Mouse (Mus musculus) midbrain, embryonic 13.5 days (tissue): ENCODE results near the gene Snx18. TPM values are rescaled to one million over a fixed set of nuclear protein-coding genes. Genes with fewer than 3 reads are reported as not detected.

ENCODE experiments used
- ATAC-seq: fragments of 200-750 bp; cut with Nextera tagmentation; 2 replicates; pipeline ENCODE4 v1.8.0; 2017; ENCODE audit warnings: mild to moderate bottlenecking, moderate TSS enrichment, moderate library complexity
- H3K27ac ChIP-seq: fragments of 300-500 bp; sonication (generic); 2 replicates; pipeline ENCODE4 v1.5.1; 2015; ENCODE audit warnings: inconsistent platforms, mild to moderate bottlenecking, moderate library complexity
- H3K27me3 ChIP-seq: fragments of 300-500 bp; sonication (generic); 2 replicates; pipeline ENCODE4 v1.6.1; 2015; ENCODE audit warnings: mild to moderate bottlenecking, inconsistent platforms
- H3K36me3 ChIP-seq: fragments of 300-500 bp; sonication (generic); 2 replicates; pipeline ENCODE4 v1.6.1; 2015; ENCODE audit warnings: mild to moderate bottlenecking, inconsistent platforms
- H3K4me1 ChIP-seq: fragments of 300-500 bp; sonication (generic); replicated peaks from 2 replicates; pipeline ENCODE4 v1.6.1; 2015; ENCODE audit warnings: inconsistent platforms
- H3K4me2 ChIP-seq: fragments of 300-500 bp; sonication (generic); replicated peaks from 2 replicates; pipeline ENCODE4 v1.6.1; 2015; ENCODE audit warnings: moderate library complexity, mild to moderate bottlenecking, inconsistent platforms
- H3K4me3 ChIP-seq: fragments of 300-500 bp; sonication (generic); replicated peaks from 2 replicates; pipeline ENCODE4 v1.5.1; 2015; ENCODE audit warnings: mild to moderate bottlenecking, inconsistent platforms
- H3K9ac ChIP-seq: fragments of 300-500 bp; sonication (generic); replicated peaks from 2 replicates; pipeline ENCODE4 v1.6.1; 2015; ENCODE audit warnings: mild to moderate bottlenecking, inconsistent platforms
- H3K9me3 ChIP-seq: fragments of 300-500 bp; sonication (generic); 2 replicates; pipeline ENCODE4 v1.6.1; 2016; ENCODE audit warnings: mild to moderate bottlenecking, inconsistent platforms
- WGBS: fragments of 180-500 bp; shearing (Covaris S2); methylation state at CpG from one replicate; pipeline ENCODE4 v1.1.7; 2015; 5-methylcytosine and 5-hydroxymethylcytosine counted together
- polyA plus RNA-seq: library from polyadenylated mRNA; unstranded; fragments of >200 nt; fragmentation: Nextera tagmentation; extraction: Ambion mirVana; gene quantifications from 2 replicates; pipeline ENCODE4 v1.2.1, GENCODE M21; 2015

The Snx18 gene
- polyA plus RNA-seq, 1 experiment from 2014 or later, result 8.6 TPM

DNA sequence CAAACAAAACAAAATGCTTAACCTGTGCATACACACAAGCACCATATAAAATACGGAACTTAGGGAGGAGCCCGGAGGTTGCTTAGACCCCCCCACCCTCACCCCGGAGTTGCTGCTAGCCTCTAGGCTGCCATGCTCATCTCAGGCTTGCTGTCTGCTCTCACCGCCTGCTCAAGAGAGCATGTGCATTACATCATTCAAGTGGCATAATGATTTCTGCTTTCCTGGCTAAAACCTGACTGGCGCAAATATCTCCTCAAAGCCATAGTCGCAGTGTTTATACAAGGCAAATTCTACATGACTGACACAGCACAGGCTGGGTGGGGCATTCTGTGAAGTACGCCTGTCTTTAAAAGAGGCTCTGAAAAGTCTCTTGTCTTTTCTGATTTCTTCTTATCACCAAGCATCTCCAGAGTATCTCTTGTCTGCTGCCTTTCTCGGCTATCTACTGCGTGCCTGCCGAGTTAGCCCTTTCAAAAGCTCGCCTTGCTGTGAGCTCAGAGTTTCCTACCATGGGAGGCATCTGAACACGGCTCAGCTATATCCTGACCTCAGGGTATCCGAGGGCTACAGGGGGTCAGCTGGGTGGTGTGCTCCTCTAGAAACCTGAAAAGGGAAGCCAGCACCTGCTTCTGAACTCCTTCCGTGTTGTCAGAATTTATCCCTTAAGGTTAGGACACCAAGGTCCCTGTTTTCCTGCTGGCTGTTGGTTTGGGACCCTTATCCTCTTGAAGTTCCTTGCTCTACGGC is 16.5 kb upstream of the Snx18 start:
- Histone ChIP-seq H3K4me2 (no peak overlapping the region), H3K27me3 (no peaks in the 10 kb centered on the region), H3K27ac (no peak overlapping the region), H3K36me3 (no peaks in the 10 kb centered on the region), H3K9me3 (no peaks in the 10 kb centered on the region), H3K9ac (no peak overlapping the region), H3K4me1 (no peaks in the 10 kb centered on the region), H3K4me3 (no peak overlapping the region)
- ATAC-seq, result 0 out of 2 replicates have a peak, but pooled peaks have one; percentile 31
- 89% methylated on average over 15 of the region's 15 CpGs for WGBS

DNA sequence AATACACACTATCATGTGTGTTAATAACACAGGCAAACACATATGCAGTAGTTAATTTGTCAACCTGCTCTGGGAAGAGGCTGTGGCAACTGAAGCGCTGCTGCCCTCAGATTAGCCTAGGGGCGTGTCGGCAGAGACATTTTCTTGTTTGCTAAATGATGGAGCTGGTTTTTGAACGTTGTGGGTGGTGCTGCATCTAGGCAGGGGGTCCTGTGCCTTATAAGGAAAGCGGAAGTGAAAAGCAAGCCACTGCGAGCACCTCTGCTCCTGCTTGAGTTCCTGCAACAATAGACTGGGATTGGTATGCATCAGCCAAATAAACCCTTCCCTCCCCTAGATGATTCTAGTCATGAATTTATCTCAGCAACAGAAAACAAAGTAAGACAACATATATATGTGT is 14.1 kb upstream of the Snx18 start:
- ATAC-seq, result no peak
- H3K4me2 ChIP-seq, result no peak overlapping the region
- H3K4me1 ChIP-seq, result no peaks in the 10 kb centered on the region
- no peaks in the 10 kb centered on the region for H3K27me3 ChIP-seq
- no peak overlapping the region for H3K27ac ChIP-seq
- no peak overlapping the region for H3K9ac ChIP-seq
- no peaks in the 10 kb centered on the region for H3K9me3 ChIP-seq
- H3K36me3 ChIP-seq, result no peaks in the 10 kb centered on the region
- no peak overlapping the region for H3K4me3 ChIP-seq
- 59% methylated on average over 6 of the region's 6 CpGs for WGBS

GRCm38 (mm10) chr13:113627601-113628000 is 9.2 kb upstream of the Snx18 start:
- WGBS, result 85% methylated on average over 8 of the region's 8 CpGs
- Histone ChIP-seq H3K4me1 (no peaks in the 10 kb centered on the region), H3K4me2 (no peak overlapping the region), H3K36me3 (no peaks in the 10 kb centered on the region), H3K9me3 (no peaks in the 10 kb centered on the region), H3K9ac (no peak overlapping the region), H3K4me3 (no peak overlapping the region), H3K27me3 (no peaks in the 10 kb centered on the region), H3K27ac (no peak overlapping the region)
- no peak for ATAC-seq

- Histone ChIP-seq H3K27me3 (no peaks in the 10 kb centered on the region), H3K4me1 (no peaks in the 10 kb centered on the region), H3K4me2 (no peak overlapping the region), H3K9ac (no peak overlapping the region), H3K36me3 (no peaks in the 10 kb centered on the region), H3K9me3 (no peaks in the 10 kb centered on the region), H3K4me3 (no peak overlapping the region), H3K27ac (no peak overlapping the region)
- ATAC-seq, result no peak
- 92% methylated on average over 8 of the region's 8 CpGs for WGBS
Observed at GRCm38 (mm10) chr13:113622865-113623255, 4.5 kb upstream of the Snx18 start.

- Histone ChIP-seq H3K36me3 (no peaks in the 10 kb centered on the region), H3K9me3 (no peaks in the 10 kb centered on the region), H3K4me2 (no peak overlapping the region), H3K4me3 (no peak overlapping the region), H3K9ac (no peak overlapping the region), H3K27ac (no peak overlapping the region), H3K27me3 (no peaks in the 10 kb centered on the region), H3K4me1 (peaks cover 5% of the 10 kb centered on the region)
- ATAC-seq, result no peak
- WGBS, result 71% methylated on average over 11 of the region's 11 CpGs
Observed at GRCm38 (mm10) chr13:113622122-113622864, 3.9 kb upstream of the Snx18 start.

DNA sequence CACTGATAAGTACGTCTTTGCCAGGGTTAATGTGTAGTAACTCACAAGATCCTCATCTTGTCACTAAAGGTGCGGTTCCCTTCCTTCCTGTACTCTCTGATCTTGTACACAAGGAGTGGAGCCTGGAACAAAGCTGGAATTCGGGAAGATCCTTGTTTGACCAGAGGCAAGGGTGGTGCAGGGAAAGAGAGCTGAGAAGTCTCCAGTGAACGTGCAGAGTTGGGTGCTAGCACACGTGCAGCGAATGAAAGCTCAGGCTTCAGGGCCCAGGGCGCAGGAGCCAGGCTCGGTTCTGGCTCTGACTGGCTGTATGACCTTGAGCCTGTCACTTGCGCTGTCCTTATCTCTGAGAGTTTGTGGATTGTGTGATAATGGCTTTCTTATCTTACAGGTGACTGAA is 639 bp upstream of the Snx18 start:
- H3K4me1 ChIP-seq, result peaks cover 37% of the 10 kb centered on the region
- no peaks in the 10 kb centered on the region for H3K36me3 ChIP-seq
- H3K4me3 ChIP-seq, result no peak overlapping the region
- H3K9me3 ChIP-seq, result no peaks in the 10 kb centered on the region
- H3K9ac ChIP-seq, result no peak overlapping the region
- no peak for ATAC-seq
- 74% methylated on average over 9 of the region's 9 CpGs for WGBS
- H3K4me2 ChIP-seq, result no peak overlapping the region
- no peaks in the 10 kb centered on the region for H3K27me3 ChIP-seq
- H3K27ac ChIP-seq, result no peak overlapping the region

DNA sequence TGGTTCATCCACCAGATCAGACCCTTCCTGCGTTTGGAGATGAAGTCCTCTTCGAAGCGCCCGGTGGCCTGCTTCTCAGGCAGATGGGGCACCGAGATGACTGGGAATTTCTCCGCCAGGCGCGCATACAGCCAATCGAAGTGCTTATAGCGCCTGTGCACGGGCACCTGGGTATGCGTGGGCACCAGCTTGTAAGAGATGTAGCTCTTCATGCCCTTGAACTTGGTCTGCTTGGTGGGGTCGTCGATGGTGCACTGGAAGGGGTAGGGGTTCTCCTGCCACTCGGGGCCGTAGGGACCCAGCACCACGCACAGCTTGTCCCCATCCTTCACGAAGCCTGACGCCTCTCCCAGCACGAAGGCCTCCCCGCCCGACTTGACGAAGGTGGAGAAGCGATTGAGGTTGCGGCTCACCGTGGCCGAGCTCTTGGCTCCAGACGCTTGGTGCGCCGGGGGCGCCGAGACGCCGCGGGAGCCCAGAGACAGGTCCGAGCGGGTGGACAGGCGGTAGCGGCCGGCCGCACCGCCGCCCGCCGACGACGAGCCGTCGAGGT is 950 bp downstream of the Snx18 start:
- no peaks in the 10 kb centered on the region for H3K27me3 ChIP-seq
- peaks cover 53% of the 10 kb centered on the region for H3K4me1 ChIP-seq
- WGBS, result 14% methylated on average over 49 of the region's 49 CpGs
- ATAC-seq, result peak; percentile 17
- peak overlapping the region; percentile 89 for H3K4me2 ChIP-seq
- peak overlapping the region; percentile 90 for H3K9ac ChIP-seq
- H3K9me3 ChIP-seq, result no peaks in the 10 kb centered on the region
- H3K36me3 ChIP-seq, result no peaks in the 10 kb centered on the region
- peak overlapping the region; percentile 93 for H3K27ac ChIP-seq
- H3K4me3 ChIP-seq, result peak overlapping the region; percentile 86

GRCm38 (mm10) chr13:113616751-113617337 is 1.5 kb downstream of the Snx18 start:
- WGBS, result 70% methylated on average over 24 of the region's 24 CpGs
- Histone ChIP-seq H3K36me3 (no peaks in the 10 kb centered on the region), H3K4me2 (peak overlapping the region; percentile 89), H3K27me3 (no peaks in the 10 kb centered on the region), H3K4me3 (peak overlapping the region; percentile 86), H3K4me1 (peaks cover 58% of the 10 kb centered on the region), H3K9ac (peak overlapping the region; percentile 90), H3K9me3 (no peaks in the 10 kb centered on the region), H3K27ac (no peak overlapping the region)
- no peak; the same call in 1 of the 2 replicates for ATAC-seq

DNA sequence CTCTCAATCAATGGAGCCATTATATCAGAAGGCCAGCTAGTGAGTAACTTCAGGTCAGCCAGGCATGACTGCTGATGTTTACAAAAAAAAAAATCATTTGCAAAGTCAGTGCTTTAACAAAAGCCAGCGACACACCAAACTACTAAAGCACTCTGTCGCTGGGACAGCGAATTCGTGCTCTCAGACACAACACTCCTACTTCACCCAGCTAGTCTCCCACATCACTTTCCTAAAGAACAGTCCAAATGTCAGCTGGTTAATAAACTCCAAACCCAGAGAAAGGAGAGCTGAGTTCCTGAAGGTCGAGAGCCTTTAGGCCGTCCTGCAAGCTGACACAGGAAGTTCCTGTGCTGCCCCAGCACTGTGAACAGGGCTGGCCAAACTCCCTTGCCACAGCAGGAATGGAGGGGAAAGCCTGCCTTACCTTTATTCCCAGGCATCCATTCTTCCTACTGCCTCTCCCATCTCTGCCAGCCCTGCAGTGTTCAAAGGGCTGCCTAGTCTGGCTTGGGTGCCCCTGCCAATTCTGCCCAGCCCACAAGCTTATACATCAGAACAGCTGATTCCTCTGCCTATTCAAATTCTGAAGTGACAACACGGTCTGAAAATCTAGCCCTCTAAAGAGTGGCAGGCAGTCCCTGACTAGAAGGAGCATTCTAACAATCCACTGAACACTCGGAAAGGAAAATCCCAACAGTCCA is 2.2 kb downstream of the Snx18 start:
- Histone ChIP-seq H3K9ac (peak overlapping the region; percentile 90), H3K27ac (peak overlapping the region; percentile 31; the same call in 1 of the 2 replicates), H3K36me3 (no peaks in the 10 kb centered on the region), H3K4me2 (peak overlapping the region; percentile 89), H3K27me3 (no peaks in the 10 kb centered on the region), H3K4me1 (peaks cover 65% of the 10 kb centered on the region), H3K9me3 (no peaks in the 10 kb centered on the region), H3K4me3 (peak overlapping the region; percentile 86)
- WGBS, result 9% methylated on average over 8 of the region's 8 CpGs
- ATAC-seq, result no peak

DNA sequence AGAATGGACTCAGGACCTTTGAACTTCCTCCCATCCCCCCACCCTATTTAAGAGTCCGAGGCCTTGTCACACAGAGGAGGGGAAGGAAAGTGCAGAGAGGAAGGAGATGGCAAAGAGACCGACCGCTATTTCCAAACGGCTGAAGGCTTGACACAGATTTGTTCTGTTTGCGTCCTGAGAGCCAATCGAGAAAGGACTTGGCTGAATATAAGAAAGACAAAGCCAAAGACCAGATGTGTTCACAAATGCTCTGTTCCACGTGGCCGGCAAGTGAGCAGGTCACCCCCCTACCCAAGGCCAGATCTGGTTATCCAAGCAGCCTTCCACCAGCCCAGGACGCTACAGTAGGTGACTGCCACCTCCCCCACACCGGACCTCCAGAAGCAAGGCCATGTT is 2.8 kb downstream of the Snx18 start:
- Histone ChIP-seq H3K4me1 (peaks cover 70% of the 10 kb centered on the region), H3K9ac (peak overlapping the region; percentile 90), H3K27ac (peak overlapping the region; percentile 31; the same call in 1 of the 2 replicates), H3K27me3 (no peaks in the 10 kb centered on the region), H3K9me3 (no peaks in the 10 kb centered on the region), H3K4me3 (peak overlapping the region; percentile 86), H3K36me3 (no peaks in the 10 kb centered on the region), H3K4me2 (peak overlapping the region; percentile 89)
- ATAC-seq, result no peak
- WGBS, result under 1% methylated on average over 10 of the region's 10 CpGs

DNA sequence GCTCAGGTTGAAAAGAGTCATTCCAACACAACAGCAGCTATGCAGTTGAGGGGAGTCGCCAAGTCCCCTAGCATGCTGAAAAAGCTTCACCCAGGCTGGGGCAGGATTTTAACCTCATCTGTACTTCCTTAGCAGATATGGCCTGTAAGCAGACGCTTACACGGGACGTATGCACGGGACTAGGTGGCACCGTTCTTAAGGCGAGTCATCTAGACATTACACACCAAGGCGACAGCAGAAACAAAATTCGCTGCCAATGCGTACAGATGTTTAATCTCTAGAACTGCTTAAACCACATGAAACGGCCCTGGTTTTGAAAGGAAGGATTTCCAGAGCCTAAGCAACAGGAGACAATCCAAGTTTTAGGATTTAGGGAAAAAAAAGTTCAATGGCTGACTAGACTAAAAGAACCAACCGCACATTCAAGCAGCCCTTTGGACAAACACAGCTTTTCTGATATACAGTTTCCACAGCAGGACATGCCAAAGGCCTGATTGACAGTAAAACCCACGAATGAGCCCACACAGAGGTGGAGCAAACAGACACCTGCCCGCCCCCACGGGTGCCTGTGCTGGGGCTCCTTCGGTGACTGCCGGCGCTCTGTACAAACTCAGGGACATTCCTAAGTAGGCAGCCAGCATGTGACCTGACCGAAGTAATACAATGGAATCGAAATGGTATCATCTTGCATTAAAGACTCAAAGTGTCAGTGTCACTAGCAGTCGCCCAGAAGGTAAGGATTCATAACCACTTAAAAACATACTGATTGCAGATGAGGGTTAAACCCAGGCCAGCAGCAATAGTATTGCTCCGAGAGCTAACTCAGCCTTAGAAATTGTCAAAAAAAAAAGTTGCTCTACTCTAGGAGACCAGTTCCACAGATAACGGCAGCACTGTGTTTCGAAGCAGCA is 3.5 kb downstream of the Snx18 start:
- Histone ChIP-seq H3K27ac (no peak overlapping the region), H3K27me3 (no peaks in the 10 kb centered on the region)
- peak; percentile 25; the same call in 1 of the 2 replicates for ATAC-seq

More for the DNA sequence above, 3.5 kb downstream of the Snx18 start:
- no peaks in the 10 kb centered on the region for H3K36me3 ChIP-seq
- H3K4me2 ChIP-seq, result peak overlapping the region; percentile 89
- WGBS, result 10% methylated on average over 24 of the region's 24 CpGs
- peaks cover 72% of the 10 kb centered on the region for H3K4me1 ChIP-seq
- no peaks in the 10 kb centered on the region for H3K9me3 ChIP-seq
- peak overlapping the region; percentile 90 for H3K9ac ChIP-seq
- peak overlapping the region; percentile 86 for H3K4me3 ChIP-seq
